Mouse (Mus musculus) limb, embryonic 10.5 days (tissue): ENCODE results near the gene Olfr50. TPM values are rescaled to one million over a fixed set of nuclear protein-coding genes. Genes with fewer than 3 reads are reported as not detected.

Experiments used
- DNase-seq: peaks from one replicate; pipeline ENCODE4 v3.0.0-alpha.2; 2017; ENCODE audit warnings: low spot score
- H3K27ac ChIP-seq: fragments of 300-500 bp; sonication (generic); 2 replicates; pipeline ENCODE4 v1.5.1; 2016; ENCODE audit warnings: mild to moderate bottlenecking
- H3K27me3 ChIP-seq: fragments of 300-500 bp; sonication (generic); 2 replicates; pipeline ENCODE4 v1.6.1; 2016; ENCODE audit warnings: low read depth, mild to moderate bottlenecking; ENCODE audit not compliant: poor library complexity, severe bottlenecking
- H3K36me3 ChIP-seq: fragments of 300-500 bp; sonication (generic); 2 replicates; pipeline ENCODE4 v1.6.1; 2016; ENCODE audit warnings: mild to moderate bottlenecking, moderate library complexity
- H3K4me1 ChIP-seq: fragments of 300-500 bp; sonication (generic); 2 replicates; pipeline ENCODE4 v1.6.1; 2016
- H3K4me3 ChIP-seq: fragments of 300-500 bp; sonication (generic); 2 replicates; pipeline ENCODE4 v1.5.1; 2016; ENCODE audit warnings: mild to moderate bottlenecking, moderate library complexity
- H3K9me3 ChIP-seq: fragments of 300-500 bp; sonication (generic); replicated peaks from 2 replicates; pipeline ENCODE4 v1.6.1; 2016; ENCODE audit warnings: mild to moderate bottlenecking
- WGBS: fragments of 180-500 bp; shearing (Covaris S2); methylation state at CpG from one replicate; pipeline ENCODE4 v1.1.7; 2016; 5-methylcytosine and 5-hydroxymethylcytosine counted together
- polyA plus RNA-seq: library from polyadenylated mRNA; unstranded; fragments of >200 nt; fragmentation: Nextera tagmentation; extraction: Ambion mirVana; gene quantifications from 2 replicates; pipeline ENCODE4 v1.2.1, GENCODE M21; 2016

The Olfr50 gene
- not detected in 2 replicates for polyA plus RNA-seq

- Histone ChIP-seq H3K9me3 (peaks cover 2% of the 10 kb centered on the region; the same call in 1 of the 2 replicates), H3K4me3 (no peak within 1 kb of the TSS), H3K27ac (no peak within 1 kb of the TSS), H3K4me1 (no peaks in the 10 kb centered on the region), H3K36me3 (no peaks in the 10 kb centered on the region), H3K27me3 (no peaks in the 10 kb centered on the region)
- no peak for DNase-seq
- 88% methylated on average over 2 of the region's 2 CpGs for WGBS
These were observed at the start of gene Olfr50 for GRCm38 (mm10) chr2:36790238-36790637. Gene Olfr50 (plus strand): TSS chr2:36790538.

GRCm38 (mm10) chr2:36783976-36784375, 6.4 kb upstream of the Olfr50 start, which contains the start of gene Olfr348:
Gene Olfr348 (plus strand): TSS chr2:36784276.
- no peak within 1 kb of the TSS for H3K4me3 ChIP-seq
- WGBS: 75% methylated on average over 2 of the region's 2 CpGs
- no peaks in the 10 kb centered on the region for H3K36me3 ChIP-seq
- no peaks in the 10 kb centered on the region for H3K27me3 ChIP-seq
- DNase-seq: no peak
- no peaks in the 10 kb centered on the region for H3K4me1 ChIP-seq
- no peak within 1 kb of the TSS for H3K27ac ChIP-seq
- H3K9me3 ChIP-seq: no peaks in the 10 kb centered on the region; the same call in 1 of the 2 replicates

- no peaks in the 10 kb centered on the region for H3K36me3 ChIP-seq
- 89% methylated on average over 1 of the region's 1 CpGs for WGBS
- H3K4me3 ChIP-seq: no peak within 1 kb of the TSS
- 0 out of 2 replicates have a peak, but pooled peaks cover 4% of the 10 kb centered on the region for H3K9me3 ChIP-seq
- no peaks in the 10 kb centered on the region for H3K4me1 ChIP-seq
- H3K27me3 ChIP-seq: no peaks in the 10 kb centered on the region
- no peak for DNase-seq
- no peak within 1 kb of the TSS for H3K27ac ChIP-seq
These were observed 26.6 kb downstream of the Olfr50 start, which contains the start of gene Olfr3 for GRCm38 (mm10) chr2:36816932-36817331. Gene Olfr3 (minus strand): TSS chr2:36817032.

GRCm38 (mm10) chr2:36846010-36846409, 55.7 kb downstream of the Olfr50 start, which contains the start of gene Olfr350:
Gene Olfr350 (plus strand): TSS chr2:36846310.
- Histone ChIP-seq H3K27me3 (no peaks in the 10 kb centered on the region), H3K27ac (no peak within 1 kb of the TSS), H3K36me3 (no peaks in the 10 kb centered on the region), H3K4me3 (no peak within 1 kb of the TSS), H3K4me1 (no peaks in the 10 kb centered on the region), H3K9me3 (0 out of 2 replicates have a peak, but pooled peaks cover 2% of the 10 kb centered on the region)
- 85% methylated on average over 1 of the region's 1 CpGs for WGBS
- no peak for DNase-seq

Other genes starting within 250 kb of the Olfr50 start
- not detected in 2 replicates for gene Olfr344, start 223.9 kb upstream of the Olfr50 start, polyA plus RNA-seq
- not detected in 2 replicates for gene Olfr345, start 150.5 kb upstream of the Olfr50 start, polyA plus RNA-seq
- not detected in 2 replicates for gene Olfr346, start 104.8 kb upstream of the Olfr50 start, polyA plus RNA-seq
- not detected in 2 replicates for gene Olfr347, start 58.6 kb upstream of the Olfr50 start, polyA plus RNA-seq
- gene Olfr348, start 6.3 kb upstream of the Olfr50 start, polyA plus RNA-seq: not detected in 2 replicates
- not detected in 2 replicates for gene Olfr3, start 26.5 kb downstream of the Olfr50 start, polyA plus RNA-seq
- gene Olfr350, start 55.8 kb downstream of the Olfr50 start, polyA plus RNA-seq: not detected in 2 replicates
- gene Olfr351, start 72.1 kb downstream of the Olfr50 start, polyA plus RNA-seq: not detected in 2 replicates
- not detected in 2 replicates for gene Olfr352, start 77.9 kb downstream of the Olfr50 start, polyA plus RNA-seq
- gene Olfr353, start 102.4 kb downstream of the Olfr50 start, polyA plus RNA-seq: not detected in 2 replicates
- gene Olfr354, start 115.1 kb downstream of the Olfr50 start, polyA plus RNA-seq: not detected in 2 replicates
- not detected in 2 replicates for gene Olfr355, start 138.4 kb downstream of the Olfr50 start, polyA plus RNA-seq
- gene Olfr356, start 146.6 kb downstream of the Olfr50 start, polyA plus RNA-seq: not detected in 2 replicates
- not detected in 2 replicates for gene Olfr357, start 203.3 kb downstream of the Olfr50 start, polyA plus RNA-seq
- gene Olfr358, start 218.8 kb downstream of the Olfr50 start, polyA plus RNA-seq: not detected in 2 replicates